Mouse (Mus musculus) CH12.LX (cell line): ENCODE measurements around the gene Tnxb.

ENCODE experiments used
- CTCF ChIP-seq, 2 experiments: IDR thresholded peaks in 1 of 2; conservative IDR thresholded peaks in 1 of 2; 2 replicates each; pipeline ENCODE4 v1.5.1; 2011 to 2012; ENCODE audit warnings: low read depth in 2 of 2, low read length in 2 of 2, improper control_type of control experiment in 1 of 2, inconsistent platforms in 1 of 2, mild to moderate bottlenecking in 1 of 2, moderate library complexity in 1 of 2
- HCFC1 ChIP-seq: IDR thresholded peaks from 2 replicates; pipeline ENCODE4 v1.6.1; 2012; ENCODE audit warnings: low read depth, mild to moderate bottlenecking, inconsistent platforms, low read length, improper control_type of control experiment
- MAFK ChIP-seq: IDR thresholded peaks from 2 replicates; pipeline ENCODE4 v1.6.1; 2011; ENCODE audit warnings: low read length, improper control_type of control experiment; ENCODE audit not compliant: insufficient replicate concordance
- POLR2A ChIP-seq: IDR thresholded peaks from 2 replicates; pipeline ENCODE4 v1.6.1; 2011; ENCODE audit warnings: low read depth, mild to moderate bottlenecking, improper control_type of control experiment, low read length
- RAD21 ChIP-seq: IDR thresholded peaks from 2 replicates; pipeline ENCODE4 v1.6.1; 2011; ENCODE audit warnings: low read depth, mild to moderate bottlenecking, low read length, improper control_type of control experiment, moderate library complexity
- SIN3A ChIP-seq: IDR thresholded peaks from 2 replicates; pipeline ENCODE4 v1.6.1; 2012; ENCODE audit warnings: low read length, improper control_type of control experiment, inconsistent platforms
- TCF12 ChIP-seq: IDR thresholded peaks from 2 replicates; pipeline ENCODE4 v1.6.1; 2014; ENCODE audit warnings: low read depth, mild to moderate bottlenecking, inconsistent platforms, low read length, improper control_type of control experiment
- USF2 ChIP-seq: conservative IDR thresholded peaks from 2 replicates; pipeline ENCODE4 v1.6.1; 2011; ENCODE audit warnings: low read depth, low read length, improper control_type of control experiment
- ZNF384 ChIP-seq: IDR thresholded peaks from 2 replicates; pipeline ENCODE4 v1.6.1; 2012; ENCODE audit warnings: low read depth, low read length, improper control_type of control experiment, inconsistent platforms

DNA sequence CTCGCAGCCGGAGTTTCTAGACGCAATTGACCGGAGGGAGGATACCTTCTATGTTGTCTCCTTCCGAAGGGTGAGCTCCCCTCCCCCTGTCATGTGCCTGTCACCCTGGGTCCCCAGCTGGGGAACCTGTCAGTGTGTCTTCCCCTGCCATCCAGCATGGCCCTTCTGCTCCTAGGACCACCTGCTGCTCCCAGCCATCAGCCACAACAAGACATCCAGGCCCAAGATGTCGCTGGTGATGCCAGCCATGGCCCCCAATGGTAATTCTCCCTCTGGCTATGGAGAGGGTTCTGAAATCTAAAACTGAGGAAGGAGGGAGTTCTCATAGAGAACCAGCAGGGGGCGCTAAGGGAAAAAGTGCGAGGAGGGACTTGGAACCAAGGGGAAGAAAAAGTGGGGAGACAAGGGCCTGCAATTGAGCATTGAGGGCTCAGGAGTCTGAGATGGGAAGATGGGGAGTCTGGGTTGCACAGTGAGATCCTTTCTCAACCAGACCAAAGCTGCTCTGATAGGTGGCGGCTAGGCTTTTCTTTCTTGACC lies 16.5 kb upstream of the Tnxb start:
- peak; percentile 47 to 65 for TF ChIP-seq CTCF (conservative IDR thresholded peaks at IDR 0.05 in 1 of 2, IDR thresholded peaks at IDR 0.05 in 1 of 2; ENCODE audit: low read depth in 2 of 2, low read length in 2 of 2)
- TF ChIP-seq HCFC1 = no peak
- TF ChIP-seq USF2 = no peak
- no peak for TF ChIP-seq ZNF384
- TF ChIP-seq POLR2A = no peak
- no peak for TF ChIP-seq TCF12
- TF ChIP-seq RAD21 = peak; percentile 17
- TF ChIP-seq MAFK = no peak
- no peak for TF ChIP-seq SIN3A
